Mouse (Mus musculus) limb, embryonic 11.5 days (tissue): ENCODE measurements around the gene Alkbh2. TPM values are rescaled to one million over a fixed set of nuclear protein-coding genes. Genes with fewer than 3 reads are reported as not detected.

Experiments
- ATAC-seq: fragments of 200-750 bp; cut with Nextera tagmentation; 2 replicates; pipeline ENCODE4 v1.8.0; 2017; ENCODE audit warnings: low read depth; ENCODE audit not compliant: insufficient number of reproducible peaks, low FRiP score, low TSS enrichment
- DNase-seq: peaks from one replicate; pipeline ENCODE4 v3.0.0-alpha.2; 2015; ENCODE audit warnings: low spot score
- H3K27ac ChIP-seq: fragments of 300-500 bp; sonication (generic); replicated peaks from 2 replicates; pipeline ENCODE4 v1.5.1; 2014; ENCODE audit warnings: low read depth, mild to moderate bottlenecking, low read length
- H3K27me3 ChIP-seq: fragments of 300-500 bp; sonication (generic); 2 replicates; pipeline ENCODE4 v1.6.1; 2014; ENCODE audit warnings: mild to moderate bottlenecking, low read length, mixed read lengths; ENCODE audit not compliant: control insufficient read depth, insufficient read depth
- H3K36me3 ChIP-seq: fragments of 300-500 bp; sonication (generic); 2 replicates; pipeline ENCODE4 v1.6.1; 2014; ENCODE audit warnings: mild to moderate bottlenecking, low read length, moderate library complexity, mixed read lengths; ENCODE audit not compliant: control insufficient read depth, insufficient read depth
- H3K4me1 ChIP-seq: fragments of 300-500 bp; sonication (generic); 2 replicates; pipeline ENCODE4 v1.6.1; 2014; ENCODE audit warnings: low read length, mixed read lengths; ENCODE audit not compliant: control insufficient read depth, insufficient read depth
- H3K4me2 ChIP-seq: fragments of 300-500 bp; sonication (generic); 2 replicates; pipeline ENCODE4 v1.6.1; 2014; ENCODE audit warnings: low read depth, mild to moderate bottlenecking, moderate library complexity; ENCODE audit not compliant: severe bottlenecking
- H3K4me3 ChIP-seq: fragments of 300-500 bp; sonication (generic); 2 replicates; pipeline ENCODE4 v1.5.1; 2014; ENCODE audit warnings: low read depth, low read length
- H3K9ac ChIP-seq: fragments of 300-500 bp; sonication (generic); 2 replicates; pipeline ENCODE4 v1.6.1; 2014; ENCODE audit warnings: mild to moderate bottlenecking, low read length
- H3K9me3 ChIP-seq: fragments of 300-500 bp; sonication (generic); 2 replicates; pipeline ENCODE4 v1.6.1; 2016; ENCODE audit warnings: low read length; ENCODE audit not compliant: control insufficient read depth
- WGBS: fragments of 180-500 bp; shearing (Covaris S2); extraction: QIAGEN DNeasy Blood & Tissue Kit; methylation state at CpG from one replicate; pipeline ENCODE4 v1.1.7; 2014; 5-methylcytosine and 5-hydroxymethylcytosine counted together
- polyA plus RNA-seq: library from polyadenylated mRNA; unstranded; fragments of >200 nt; fragmentation: Nextera tagmentation; extraction: Ambion mirVana; gene quantifications from 2 replicates; pipeline ENCODE4 v1.2.1, GENCODE M21; 2014

The Alkbh2 gene
- polyA plus RNA-seq, result 13.4 and 14.6 TPM in 2 replicates

DNA sequence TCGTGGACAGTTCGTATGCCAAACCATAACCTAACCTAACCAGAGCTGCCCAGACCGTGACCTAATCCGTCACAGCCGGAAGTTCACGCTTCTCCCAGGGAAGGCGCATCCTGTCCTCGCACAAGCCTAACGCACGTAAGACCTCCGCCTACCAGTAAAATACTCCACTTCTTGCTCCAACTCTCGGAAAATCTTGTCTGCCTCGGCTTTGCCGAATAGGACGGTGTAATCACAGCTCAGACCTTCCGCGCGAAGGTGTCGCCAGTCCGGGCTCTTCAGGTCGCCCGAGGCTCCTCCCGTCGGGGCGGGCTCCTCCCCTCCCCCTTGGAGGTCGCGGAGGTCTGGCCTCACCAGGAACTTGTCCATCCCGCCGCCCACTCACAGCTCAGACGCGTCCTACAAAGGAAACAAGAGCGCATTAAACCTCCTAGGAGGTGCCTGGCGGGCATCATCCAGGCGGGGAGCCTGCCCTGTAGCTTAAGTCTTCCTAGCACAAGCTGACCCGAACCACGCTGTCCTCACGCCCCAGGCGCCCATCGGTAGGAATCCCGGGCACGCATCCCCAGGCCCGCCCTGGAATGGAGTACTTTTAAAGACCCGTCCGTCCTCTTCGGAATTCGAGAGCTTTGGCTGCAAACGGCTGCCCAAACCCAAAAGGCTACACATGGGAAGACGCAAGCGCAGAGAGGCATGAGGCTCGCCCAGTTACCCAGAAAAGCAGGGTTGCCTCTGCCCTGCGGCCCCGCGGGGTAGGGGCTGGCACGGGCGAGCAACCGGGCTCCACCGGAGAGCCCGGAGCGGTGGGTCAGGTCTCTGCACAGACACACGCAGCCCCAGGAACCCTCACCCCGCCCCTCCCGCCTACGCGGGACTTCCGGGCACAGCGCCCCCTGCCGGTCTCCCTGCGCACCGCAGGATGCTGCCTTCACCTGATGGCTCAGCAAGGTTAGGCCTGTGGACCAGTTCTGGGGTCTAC, at the start of gene Alkbh2:
TSS of gene Alkbh2 (minus strand) at position 845 of the 976 bp plus-strand sequence.
- ATAC-seq (0 out of 2 replicates have a peak, but pooled peaks have one; percentile 11), DNase-seq (peak; percentile 97)
- under 1% methylated on average over 69 of the region's 69 CpGs for WGBS
- Histone ChIP-seq H3K9ac (peak within 1 kb of the TSS; percentile 76), H3K36me3 (0 out of 2 replicates have a peak, but pooled peaks cover 2% of the 10 kb centered on the region), H3K4me2 (peak within 1 kb of the TSS; percentile 85), H3K4me3 (peak within 1 kb of the TSS; percentile 63), H3K4me1 (peaks cover 9% of the 10 kb centered on the region), H3K9me3 (no peaks in the 10 kb centered on the region), H3K27me3 (no peaks in the 10 kb centered on the region), H3K27ac (peak within 1 kb of the TSS; percentile 84)

DNA sequence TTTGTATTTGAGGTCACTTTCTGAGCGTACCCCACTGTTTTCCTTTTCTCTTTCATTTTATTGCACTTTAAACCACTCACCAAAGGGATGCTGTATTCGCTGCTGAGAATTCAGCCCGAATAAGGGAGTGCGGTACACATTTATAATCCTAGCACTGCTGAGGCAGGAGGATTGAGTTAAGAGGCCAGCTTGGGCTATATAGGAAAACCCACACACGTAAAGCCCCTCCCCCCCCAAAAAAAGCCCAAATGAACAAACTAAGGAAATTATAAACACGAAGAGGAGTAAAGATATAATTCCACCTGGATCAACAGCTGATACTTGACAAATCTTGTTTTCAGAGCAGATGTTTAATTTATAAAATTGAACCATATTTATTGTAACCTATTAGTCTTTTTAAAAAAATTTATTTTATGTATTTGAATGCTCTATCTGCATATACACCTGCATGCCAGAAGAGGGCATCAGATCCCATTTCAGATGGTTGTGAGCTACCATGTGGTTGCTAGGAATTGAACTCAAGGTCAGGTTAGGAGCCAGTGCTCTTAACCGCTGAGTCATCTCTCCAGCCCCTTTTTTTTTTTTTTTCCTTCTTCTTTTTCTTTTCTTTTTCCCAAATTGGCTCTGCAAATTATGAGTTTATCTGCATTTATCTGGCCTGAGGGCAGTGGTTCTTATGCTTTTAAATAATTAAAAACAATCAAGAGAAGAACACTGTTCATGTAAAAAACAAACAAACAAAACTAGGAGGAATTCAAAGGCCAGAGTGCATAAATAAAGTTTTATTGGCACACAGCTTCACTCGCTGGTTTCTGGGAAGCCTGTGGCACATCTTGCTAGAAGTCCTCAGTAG, 48.8 kb upstream of the Alkbh2 start:
- Histone ChIP-seq H3K4me2 (peak overlapping the region; percentile 81; the same call in 1 of the 2 replicates), H3K4me1 (no peaks in the 10 kb centered on the region), H3K27me3 (peaks cover 3% of the 10 kb centered on the region; the same call in 1 of the 2 replicates), H3K36me3 (no peaks in the 10 kb centered on the region), H3K9ac (no peak overlapping the region), H3K4me3 (peak overlapping the region; percentile 55; the same call in 1 of the 2 replicates), H3K9me3 (no peaks in the 10 kb centered on the region), H3K27ac (no peak overlapping the region)
- no peak for DNase-seq
- WGBS, result 53% methylated on average over 8 of the region's 8 CpGs
- no peak for ATAC-seq

DNA sequence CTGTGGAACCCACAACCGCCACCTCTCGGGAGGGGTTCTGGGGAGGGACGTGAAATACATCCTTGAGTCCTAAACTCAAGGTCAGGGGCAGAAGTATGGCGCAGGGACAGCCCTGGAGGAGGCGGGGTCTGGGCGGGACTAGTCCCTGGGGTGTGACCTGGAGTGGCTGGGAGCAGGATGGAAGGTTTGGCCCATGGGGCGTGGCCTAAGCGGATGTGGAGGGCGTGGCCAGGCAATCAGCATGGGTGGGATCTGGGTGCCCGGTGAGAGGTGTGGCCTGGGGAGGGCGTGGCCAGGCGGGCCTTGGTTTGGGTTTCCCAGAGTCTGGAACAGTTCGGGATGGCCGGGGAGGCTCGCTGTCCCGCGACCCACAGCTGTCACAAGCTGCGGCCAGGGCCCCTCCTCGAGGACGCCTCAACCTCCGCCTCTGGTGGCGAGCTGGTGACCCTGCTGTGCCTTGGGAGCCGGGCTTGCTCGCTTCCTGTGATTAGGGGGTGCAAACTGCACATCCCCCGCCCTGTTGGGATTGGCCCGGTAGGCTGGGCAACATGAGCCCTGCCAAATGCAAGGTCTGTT, 47.7 kb upstream of the Alkbh2 start:
- no peaks in the 10 kb centered on the region for H3K4me1 ChIP-seq
- peaks cover 3% of the 10 kb centered on the region; the same call in 1 of the 2 replicates for H3K27me3 ChIP-seq
- H3K9me3 ChIP-seq, result no peaks in the 10 kb centered on the region
- no peaks in the 10 kb centered on the region for H3K36me3 ChIP-seq
- H3K27ac ChIP-seq, result peak overlapping the region; percentile 8; the same call in 1 of the 2 replicates
- H3K9ac ChIP-seq, result peak overlapping the region; percentile 59
- WGBS, result under 1% methylated on average over 26 of the region's 26 CpGs
- peak overlapping the region; percentile 81 for H3K4me2 ChIP-seq
- DNase-seq (peak; percentile 99), ATAC-seq (peak; percentile 94)
- peak overlapping the region; percentile 55 for H3K4me3 ChIP-seq

DNA sequence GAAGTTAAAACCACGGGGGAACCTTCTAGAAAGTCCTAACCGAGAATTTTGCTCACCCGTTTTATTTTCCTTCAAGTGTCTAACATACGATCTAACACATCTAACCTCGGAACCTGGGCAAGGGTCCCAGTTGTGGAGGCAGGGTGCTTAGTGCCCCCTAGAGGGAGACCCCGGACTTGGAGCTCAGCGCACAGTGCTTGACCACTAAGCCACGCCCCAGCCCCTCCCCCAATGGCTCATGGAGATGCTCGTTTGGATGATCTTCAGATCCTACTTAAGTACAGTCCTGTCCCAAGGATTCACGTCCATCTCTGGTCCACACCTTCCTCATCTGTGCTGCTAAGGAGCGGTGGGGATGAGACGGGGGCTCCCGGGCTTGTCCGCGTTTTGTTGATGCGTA, 46.6 kb upstream of the Alkbh2 start:
- ATAC-seq (no peak), DNase-seq (peak; percentile 80)
- Histone ChIP-seq H3K4me3 (no peak overlapping the region), H3K9ac (no peak overlapping the region), H3K4me1 (no peaks in the 10 kb centered on the region), H3K27me3 (peaks cover 3% of the 10 kb centered on the region; the same call in 1 of the 2 replicates), H3K4me2 (no peak overlapping the region), H3K36me3 (no peaks in the 10 kb centered on the region), H3K9me3 (no peaks in the 10 kb centered on the region), H3K27ac (no peak overlapping the region)
- WGBS, result 11% methylated on average over 16 of the region's 16 CpGs

DNA sequence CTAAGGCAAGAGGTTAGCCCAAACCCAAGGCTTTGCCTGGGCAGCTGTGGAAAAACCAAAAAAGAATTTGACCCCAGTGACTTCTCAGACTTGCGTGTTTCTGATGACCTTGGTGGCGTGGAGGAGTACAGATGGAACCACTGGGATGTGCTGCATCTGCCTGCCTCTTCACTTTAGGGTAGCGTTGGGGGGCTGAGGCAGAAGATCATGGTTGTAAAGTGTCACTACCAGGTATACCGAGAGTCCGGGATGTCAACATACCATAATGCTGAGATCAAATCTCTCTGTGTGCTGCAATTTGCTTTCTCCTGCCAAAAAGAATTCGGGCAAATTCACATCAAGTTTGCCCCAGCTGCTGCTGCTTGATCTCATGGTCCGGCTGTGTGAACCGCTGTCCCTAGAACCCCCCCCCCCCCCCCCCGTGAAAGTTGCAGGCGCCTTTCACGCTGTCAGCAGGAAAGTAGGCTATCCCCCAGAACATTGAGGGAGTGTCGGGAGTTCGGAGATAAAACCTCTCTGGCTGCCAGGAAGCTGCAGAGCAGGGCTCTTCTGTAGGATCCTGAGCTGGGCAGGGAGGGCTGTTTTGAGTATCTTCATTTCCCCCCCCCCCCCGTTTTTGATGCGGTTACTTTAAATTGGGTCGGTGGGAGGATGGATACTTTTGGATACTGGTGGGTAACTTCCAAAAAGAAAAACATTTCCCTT, 46.0 kb upstream of the Alkbh2 start:
- H3K27me3 ChIP-seq, result peaks cover 3% of the 10 kb centered on the region; the same call in 1 of the 2 replicates
- no peak overlapping the region for H3K27ac ChIP-seq
- DNase-seq (no peak), ATAC-seq (no peak)
- H3K9me3 ChIP-seq, result no peaks in the 10 kb centered on the region
- H3K9ac ChIP-seq, result no peak overlapping the region
- no peak overlapping the region for H3K4me2 ChIP-seq
- no peaks in the 10 kb centered on the region for H3K4me1 ChIP-seq
- WGBS, result 32% methylated on average over 16 of the region's 16 CpGs
- H3K4me3 ChIP-seq, result no peak overlapping the region
- no peaks in the 10 kb centered on the region for H3K36me3 ChIP-seq

DNA sequence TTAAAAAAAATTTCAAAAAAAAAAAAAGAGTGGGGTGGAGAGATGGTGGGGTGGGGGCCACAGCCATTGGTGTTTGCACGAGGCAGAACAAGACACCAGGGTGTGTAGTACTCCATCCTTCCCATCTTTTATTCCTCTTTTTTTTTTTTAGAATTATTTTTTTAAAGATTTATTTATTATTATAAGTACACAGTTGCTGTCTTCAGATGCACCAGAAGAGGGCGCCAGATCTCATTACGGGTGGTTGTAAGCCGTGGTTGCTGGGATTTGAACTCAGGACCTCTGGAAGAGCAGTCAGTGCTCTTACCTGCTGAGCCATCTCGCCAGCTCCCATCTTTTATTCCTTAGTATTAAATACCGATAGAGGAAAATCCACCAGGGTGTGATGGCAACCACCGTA, 45.4 kb upstream of the Alkbh2 start:
- H3K4me1 ChIP-seq, result no peaks in the 10 kb centered on the region
- no peak overlapping the region for H3K27ac ChIP-seq
- H3K9me3 ChIP-seq, result no peaks in the 10 kb centered on the region
- DNase-seq, result no peak
- ATAC-seq, result no peak
- H3K36me3 ChIP-seq, result no peaks in the 10 kb centered on the region
- peaks cover 3% of the 10 kb centered on the region; the same call in 1 of the 2 replicates for H3K27me3 ChIP-seq
- H3K4me3 ChIP-seq, result no peak overlapping the region
- H3K4me2 ChIP-seq, result no peak overlapping the region
- WGBS, result 70% methylated on average over 7 of the region's 7 CpGs
- H3K9ac ChIP-seq, result no peak overlapping the region

DNA sequence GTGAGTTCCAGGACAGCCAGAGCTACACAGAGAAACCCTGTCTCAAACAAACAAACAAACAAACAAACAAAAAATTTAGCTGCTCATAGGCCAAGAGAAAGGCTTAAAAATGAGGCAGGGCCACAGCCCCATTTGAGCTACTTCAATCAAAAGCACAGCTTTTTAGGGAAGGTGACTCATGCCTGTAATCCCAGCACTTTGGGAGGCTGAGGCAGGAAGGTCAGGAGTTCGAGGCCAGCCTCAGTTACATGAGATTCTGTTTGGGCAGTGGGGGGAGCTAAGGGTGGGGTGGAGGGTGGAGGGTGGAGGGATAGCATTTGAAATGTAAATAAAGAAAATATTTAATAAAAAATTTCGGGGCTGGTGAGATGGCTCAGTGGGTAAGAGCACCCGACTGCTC, 44.9 kb upstream of the Alkbh2 start:
- Histone ChIP-seq H3K9me3 (no peaks in the 10 kb centered on the region), H3K4me2 (no peak overlapping the region), H3K27ac (no peak overlapping the region), H3K27me3 (peaks cover 3% of the 10 kb centered on the region; the same call in 1 of the 2 replicates), H3K36me3 (no peaks in the 10 kb centered on the region), H3K4me3 (no peak overlapping the region), H3K9ac (no peak overlapping the region), H3K4me1 (no peaks in the 10 kb centered on the region)
- 93% methylated on average over 3 of the region's 3 CpGs for WGBS
- DNase-seq (no peak), ATAC-seq (no peak)
